Mouse (Mus musculus): ENCODE data around the gene Ddx50. TPM values are rescaled to one million over a fixed set of nuclear protein-coding genes. Genes with fewer than 3 reads are reported as not detected.

Ddx50 gene
- polyA plus RNA-seq, 1 experiment from 2014 or later, result 35.9 TPM

DNA sequence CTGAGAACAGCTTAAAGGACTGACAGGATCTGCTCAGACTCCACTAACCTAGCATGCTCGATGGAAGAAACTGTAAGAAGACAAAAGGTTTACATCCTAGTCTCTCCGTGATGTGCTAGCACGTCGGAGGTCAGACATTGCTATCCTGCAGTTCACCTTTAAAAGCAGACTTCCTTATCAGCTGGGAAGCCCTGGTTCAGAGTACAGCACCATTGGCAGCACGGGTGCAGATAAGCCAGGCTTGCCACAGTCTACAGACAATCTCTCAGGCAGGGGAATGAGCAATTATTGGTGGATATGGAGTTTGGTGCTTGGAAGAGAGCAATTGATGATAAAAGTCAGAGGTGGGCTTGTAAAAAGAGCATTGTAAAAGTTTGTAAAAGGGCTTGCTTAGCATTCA is 17.0 kb upstream of the Ddx50 start:
- Histone ChIP-seq H3K4me3 (replicated peaks) (no peak overlapping the region), H3K9ac (no peak overlapping the region), H3K9me3 (replicated peaks) (no peaks in the 10 kb centered on the region), H3K27ac (replicated peaks) (no peak overlapping the region), H3K4me1 (replicated peaks) (peaks cover 25% of the 10 kb centered on the region), H3K36me3 (replicated peaks) (no peaks in the 10 kb centered on the region), H3K27me3 (peaks cover 20% of the 10 kb centered on the region; the same call in 1 of the 2 replicates), H3K4me2 (peak overlapping the region; percentile 17)
- 11% methylated on average over 5 of the region's 5 CpGs for WGBS (ENCODE audit: insufficient replicate concordance)
- peak; percentile 83 for ATAC-seq (ENCODE audit: insufficient read depth)

DNA sequence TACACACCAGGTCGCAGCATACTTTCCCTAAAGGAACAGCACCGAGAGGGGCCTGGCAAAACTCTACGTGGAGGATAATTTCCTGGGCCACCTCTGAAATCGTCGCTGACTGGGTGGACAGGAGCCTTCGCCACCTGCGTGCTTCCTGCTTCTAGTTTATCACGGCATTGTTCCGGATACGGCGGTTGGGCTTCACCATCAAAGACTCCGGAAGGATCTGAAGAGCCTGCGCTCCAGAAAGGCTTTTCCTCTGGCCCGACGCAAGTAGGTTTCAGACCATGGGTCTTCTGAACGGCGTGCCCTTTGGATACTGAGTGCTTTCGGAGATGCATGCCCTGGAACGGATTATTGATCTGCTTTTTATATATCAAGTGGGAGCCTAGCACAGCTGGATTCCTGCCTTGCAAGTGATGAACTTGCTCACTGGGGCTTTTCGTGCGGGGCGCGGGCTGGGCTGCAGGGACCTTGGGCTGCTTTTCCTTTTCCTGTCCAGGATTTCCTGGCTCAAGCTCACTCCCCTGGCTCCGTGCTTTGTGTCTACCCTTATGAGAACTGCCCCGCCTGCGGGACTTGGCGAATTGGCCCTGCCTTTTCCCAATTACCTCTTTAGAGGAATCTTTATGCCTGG is 14.1 kb upstream of the Ddx50 start:
- no peak for ATAC-seq (ENCODE audit: insufficient read depth)
- H3K27ac ChIP-seq (replicated peaks), result no peak overlapping the region
- 12% methylated on average over 27 of the region's 27 CpGs for WGBS (ENCODE audit: insufficient replicate concordance)

DNA sequence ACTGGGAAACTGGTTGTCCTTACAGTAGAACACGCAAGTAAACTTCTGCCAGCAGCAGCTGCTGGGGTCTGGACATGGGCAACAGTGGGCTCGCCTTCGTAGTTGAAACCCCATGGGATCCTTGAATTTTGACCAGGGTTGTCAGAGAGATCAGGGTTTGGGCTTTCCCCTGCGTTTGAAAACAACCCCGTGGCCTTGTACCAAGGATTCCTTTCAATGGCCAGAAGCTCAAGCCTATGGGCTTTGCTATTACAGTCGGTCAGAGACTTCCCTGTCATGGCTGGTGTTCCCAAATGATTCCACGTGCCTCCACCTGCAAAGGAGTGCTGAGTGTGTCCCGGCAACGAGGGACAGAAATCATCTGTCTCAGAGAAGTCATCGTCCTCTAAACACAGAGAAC is 13.2 kb upstream of the Ddx50 start:
- peaks cover 20% of the 10 kb centered on the region; the same call in 1 of the 2 replicates for H3K27me3 ChIP-seq
- WGBS (ENCODE audit: insufficient replicate concordance), result 71% methylated on average over 10 of the region's 10 CpGs
- H3K4me3 ChIP-seq (replicated peaks), result no peak overlapping the region
- H3K9me3 ChIP-seq (replicated peaks), result no peaks in the 10 kb centered on the region
- no peak for ATAC-seq (ENCODE audit: insufficient read depth)
- H3K9ac ChIP-seq, result no peak overlapping the region
- H3K4me1 ChIP-seq (replicated peaks), result peaks cover 25% of the 10 kb centered on the region
- H3K4me2 ChIP-seq, result 0 out of 2 replicates have a peak overlapping the region, but pooled peaks have one; percentile 61
- H3K36me3 ChIP-seq (replicated peaks), result no peaks in the 10 kb centered on the region
- no peak overlapping the region for H3K27ac ChIP-seq (replicated peaks)

More for the DNA sequence above, 14.1 kb upstream of the Ddx50 start:
- H3K9me3 ChIP-seq (replicated peaks), result no peaks in the 10 kb centered on the region
- peak overlapping the region; percentile 61 for H3K4me2 ChIP-seq
- peak overlapping the region; percentile 31 for H3K4me3 ChIP-seq (replicated peaks)
- H3K27me3 ChIP-seq, result peaks cover 20% of the 10 kb centered on the region; the same call in 1 of the 2 replicates
- H3K36me3 ChIP-seq (replicated peaks), result no peaks in the 10 kb centered on the region
- no peak overlapping the region for H3K9ac ChIP-seq
- peaks cover 25% of the 10 kb centered on the region for H3K4me1 ChIP-seq (replicated peaks)

DNA sequence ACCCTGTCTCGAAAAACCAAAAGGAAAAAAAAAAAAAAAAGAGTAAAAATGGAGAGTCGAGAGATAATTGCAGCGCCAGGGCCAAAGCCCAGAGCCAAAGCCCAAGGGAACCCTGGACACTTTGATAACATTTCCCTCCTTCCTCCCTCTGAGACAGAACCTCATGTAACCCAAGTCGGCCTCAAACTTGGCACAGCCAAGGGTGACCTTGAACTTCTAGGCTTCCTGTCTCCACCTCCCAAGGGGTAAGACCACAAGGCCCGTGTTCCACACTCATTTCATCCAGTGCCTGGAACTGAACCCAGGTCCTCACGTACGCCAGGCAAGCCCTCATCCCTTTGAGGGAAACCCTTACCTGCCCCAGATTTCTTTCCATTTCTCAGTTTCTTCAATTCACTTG is 5.7 kb upstream of the Ddx50 start:
- ATAC-seq (ENCODE audit: insufficient read depth), result no peak

DNA sequence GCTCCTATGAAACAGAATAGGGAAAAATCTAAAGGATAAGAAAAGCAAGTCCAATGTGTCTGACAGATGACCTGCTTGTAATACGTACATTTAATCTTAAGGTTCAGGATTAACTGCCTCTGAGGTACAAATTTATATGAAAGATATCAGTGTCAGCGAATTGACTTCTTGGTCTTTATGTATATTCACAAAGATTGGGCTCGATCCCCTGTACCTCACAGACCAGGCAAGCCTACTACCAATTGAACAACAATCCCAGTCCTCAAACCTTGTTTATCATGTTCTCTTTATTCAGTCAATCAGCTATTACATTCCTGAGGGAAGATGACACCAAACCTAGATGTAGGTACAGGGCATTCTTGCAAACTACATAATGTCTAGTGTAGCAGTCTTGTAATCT is 943 bp upstream of the Ddx50 start:
- 14% methylated on average over 3 of the region's 3 CpGs for WGBS (ENCODE audit: insufficient replicate concordance)
- peak overlapping the region; percentile 89 for H3K4me2 ChIP-seq
- no peaks in the 10 kb centered on the region for H3K27me3 ChIP-seq
- H3K9ac ChIP-seq, result peak overlapping the region; percentile 86
- H3K9me3 ChIP-seq (replicated peaks), result no peaks in the 10 kb centered on the region
- peak overlapping the region; percentile 98 for H3K4me3 ChIP-seq (replicated peaks)
- no peak for ATAC-seq (ENCODE audit: insufficient read depth)
- peak overlapping the region; percentile 91 for H3K27ac ChIP-seq (replicated peaks)
- peaks cover 24% of the 10 kb centered on the region for H3K4me1 ChIP-seq (replicated peaks)
- no peaks in the 10 kb centered on the region; the same call in 1 of the 2 replicates for H3K36me3 ChIP-seq (replicated peaks)

More for the DNA sequence above, 5.7 kb upstream of the Ddx50 start:
- H3K36me3 ChIP-seq (replicated peaks), result no peaks in the 10 kb centered on the region
- no peaks in the 10 kb centered on the region for H3K9me3 ChIP-seq (replicated peaks)
- no peak overlapping the region for H3K4me2 ChIP-seq
- 56% methylated on average over 7 of the region's 7 CpGs for WGBS (ENCODE audit: insufficient replicate concordance)
- H3K27ac ChIP-seq (replicated peaks), result no peak overlapping the region
- peaks cover 6% of the 10 kb centered on the region; the same call in 1 of the 2 replicates for H3K4me1 ChIP-seq (replicated peaks)
- H3K9ac ChIP-seq, result no peak overlapping the region
- no peak overlapping the region for H3K4me3 ChIP-seq (replicated peaks)
- H3K27me3 ChIP-seq, result no peaks in the 10 kb centered on the region

DNA sequence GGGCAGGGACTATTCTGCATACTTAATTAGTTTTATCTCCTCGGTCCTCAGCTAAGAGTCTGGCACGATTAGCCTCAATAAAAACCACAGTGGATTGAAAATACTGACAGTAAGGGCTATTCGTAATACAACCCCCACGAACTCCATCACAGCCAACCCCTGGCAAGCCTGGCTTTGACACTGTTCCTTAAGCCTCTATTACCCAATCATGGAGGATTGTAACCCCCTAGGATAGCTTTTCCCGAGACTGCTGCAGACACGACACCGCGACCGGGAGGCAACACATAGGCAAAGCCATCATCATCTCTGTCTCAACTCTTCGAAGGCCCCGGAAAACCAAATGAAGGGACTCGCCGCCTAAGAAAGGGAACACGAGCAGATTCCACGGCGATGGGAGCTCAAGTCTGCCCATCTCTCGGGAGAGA is 648 bp downstream of the Ddx50 start:
- ATAC-seq (ENCODE audit: insufficient read depth), result no peak
- Histone ChIP-seq H3K4me1 (replicated peaks) (peaks cover 24% of the 10 kb centered on the region), H3K27ac (replicated peaks) (peak overlapping the region; percentile 91), H3K4me3 (replicated peaks) (peak overlapping the region; percentile 98), H3K36me3 (replicated peaks) (peaks cover 11% of the 10 kb centered on the region), H3K4me2 (peak overlapping the region; percentile 89), H3K27me3 (no peaks in the 10 kb centered on the region), H3K9ac (peak overlapping the region; percentile 86), H3K9me3 (replicated peaks) (no peaks in the 10 kb centered on the region)
- under 1% methylated on average over 17 of the region's 17 CpGs for WGBS (ENCODE audit: insufficient replicate concordance)

DNA sequence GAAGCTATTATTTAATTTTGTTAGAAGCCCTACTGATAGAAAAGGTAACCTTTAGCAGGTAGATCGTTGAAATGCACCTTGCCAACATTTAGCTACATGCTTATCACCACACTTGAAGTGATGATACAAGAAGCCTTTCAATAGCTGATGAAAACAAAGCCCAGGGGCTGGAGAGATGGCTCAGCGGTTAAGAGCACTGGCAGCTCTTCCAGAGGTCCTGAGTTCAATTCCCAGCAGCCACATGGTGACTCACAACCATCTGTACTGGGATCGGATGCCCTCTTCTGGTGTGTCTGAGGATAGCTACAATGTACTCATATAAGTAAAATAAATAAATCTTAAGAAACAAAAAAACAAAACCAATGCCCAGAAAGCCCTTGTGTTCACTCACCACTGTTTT is 46.9 kb downstream of the Ddx50 start:
- no peaks in the 10 kb centered on the region for H3K27me3 ChIP-seq
- peaks cover 31% of the 10 kb centered on the region for H3K4me1 ChIP-seq (replicated peaks)
- 69% methylated on average over 3 of the region's 3 CpGs for WGBS (ENCODE audit: insufficient replicate concordance)
- no peaks in the 10 kb centered on the region for H3K9me3 ChIP-seq (replicated peaks)
- H3K4me2 ChIP-seq, result peak overlapping the region; percentile 97; the same call in 1 of the 2 replicates
- H3K4me3 ChIP-seq (replicated peaks), result no peak overlapping the region
- 0 out of 2 replicates have a peak, but pooled peaks cover under 1% of the 10 kb centered on the region for H3K36me3 ChIP-seq (replicated peaks)
- H3K9ac ChIP-seq, result no peak overlapping the region
- ATAC-seq (ENCODE audit: insufficient read depth), result no peak
- no peak overlapping the region for H3K27ac ChIP-seq (replicated peaks)

DNA sequence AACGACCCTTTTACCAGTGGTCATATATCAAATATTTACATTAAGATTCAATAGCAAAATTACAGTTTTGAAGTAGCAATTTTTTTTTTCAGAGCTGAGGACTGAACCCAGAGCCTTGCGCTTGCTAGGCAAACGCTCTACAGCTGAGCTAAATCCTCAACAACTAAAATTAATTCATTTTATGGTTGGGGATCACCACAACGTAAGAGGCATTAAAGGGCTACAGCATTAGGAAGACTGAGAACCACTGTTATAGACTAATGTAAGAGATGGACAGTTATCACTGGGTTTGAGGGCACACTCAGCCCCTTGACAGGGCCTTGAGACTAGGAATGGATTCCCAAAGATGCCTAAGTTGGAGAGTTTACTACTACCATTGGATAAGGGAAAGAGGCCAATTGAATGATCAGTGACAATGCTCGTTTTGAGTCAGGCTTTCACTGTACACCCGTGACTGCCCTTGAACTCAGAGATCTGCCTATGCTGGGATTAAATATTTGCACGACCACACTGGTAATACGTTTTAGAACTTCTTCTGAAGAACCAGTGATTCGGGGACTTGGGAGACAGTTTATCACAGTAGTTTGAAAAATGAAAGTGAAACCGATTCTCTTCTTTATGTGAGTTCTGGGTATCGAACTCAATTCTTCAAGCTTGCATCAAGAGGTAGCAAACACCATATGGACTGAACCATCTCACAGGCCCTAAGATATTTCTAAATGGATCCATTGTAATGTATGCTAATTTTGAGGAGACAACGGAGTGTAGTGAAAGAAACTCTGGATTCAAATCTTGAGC is 47.6 kb downstream of the Ddx50 start:
- H3K4me2 ChIP-seq, result peak overlapping the region; percentile 97
- WGBS (ENCODE audit: insufficient replicate concordance), result 70% methylated on average over 12 of the region's 12 CpGs
- no peaks in the 10 kb centered on the region for H3K27me3 ChIP-seq
- peaks cover 31% of the 10 kb centered on the region for H3K4me1 ChIP-seq (replicated peaks)
- ATAC-seq (ENCODE audit: insufficient read depth), result no peak
- H3K36me3 ChIP-seq (replicated peaks), result peaks cover 7% of the 10 kb centered on the region
- peak overlapping the region; percentile 91 for H3K4me3 ChIP-seq (replicated peaks)
- no peak overlapping the region for H3K27ac ChIP-seq (replicated peaks)
- H3K9me3 ChIP-seq (replicated peaks), result no peaks in the 10 kb centered on the region
- H3K9ac ChIP-seq, result no peak overlapping the region

DNA sequence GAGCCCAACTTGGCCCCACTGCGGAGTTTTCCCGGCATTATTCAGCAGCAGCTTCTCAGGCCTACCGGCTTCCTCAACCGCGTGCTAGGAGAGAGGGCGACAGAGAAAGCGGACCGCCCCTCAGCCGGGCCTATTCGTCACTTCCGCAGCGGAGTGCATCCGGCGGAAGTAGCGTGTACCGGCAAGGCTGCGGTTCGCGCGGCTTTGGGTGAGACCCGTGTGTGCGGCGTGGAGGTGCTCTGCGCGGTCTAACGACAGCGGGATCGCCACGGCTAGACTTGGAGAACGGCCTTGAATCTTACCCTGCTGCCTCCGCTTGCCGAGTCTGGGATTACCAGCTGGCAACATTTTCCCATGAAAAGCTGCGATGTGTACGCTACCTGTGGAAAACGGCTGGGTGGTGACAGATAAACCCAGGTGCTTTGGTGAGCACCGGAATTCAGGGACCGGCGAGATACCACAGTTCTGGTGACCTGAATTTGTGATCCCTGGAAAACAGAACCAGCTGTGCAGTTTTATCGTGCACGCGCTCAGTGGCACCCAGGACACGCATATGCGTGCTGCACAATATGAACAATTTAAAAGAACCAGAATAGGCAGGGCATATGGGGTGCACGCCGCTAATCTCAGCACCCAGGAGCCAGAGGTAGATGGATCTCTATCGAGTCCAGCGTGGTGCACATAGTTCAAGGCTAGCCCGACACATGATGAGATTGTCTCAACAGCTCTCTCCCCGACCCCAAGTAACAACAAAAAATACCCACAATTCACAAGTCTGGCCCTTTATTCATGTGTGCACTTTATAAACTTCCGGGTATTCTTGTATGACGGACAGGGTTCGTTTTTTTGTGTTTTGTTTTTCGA is 48.6 kb downstream of the Ddx50 start, which contains the start of gene Ddx21:
TSS of gene Ddx21 (minus strand) at position 105 of the 864 bp plus-strand sequence.
- peaks cover 37% of the 10 kb centered on the region for H3K4me1 ChIP-seq (replicated peaks)
- peak within 1 kb of the TSS; percentile 91 for H3K4me3 ChIP-seq (replicated peaks)
- H3K9ac ChIP-seq, result peak within 1 kb of the TSS; percentile 79
- H3K36me3 ChIP-seq (replicated peaks), result peaks cover 17% of the 10 kb centered on the region
- H3K9me3 ChIP-seq (replicated peaks), result no peaks in the 10 kb centered on the region
- ATAC-seq (ENCODE audit: insufficient read depth), result peak; percentile 91
- H3K27me3 ChIP-seq, result no peaks in the 10 kb centered on the region
- H3K27ac ChIP-seq (replicated peaks), result peak within 1 kb of the TSS; percentile 75
- WGBS (ENCODE audit: insufficient replicate concordance), result 1% methylated on average over 53 of the region's 53 CpGs
- peak within 1 kb of the TSS; percentile 97 for H3K4me2 ChIP-seq

DNA sequence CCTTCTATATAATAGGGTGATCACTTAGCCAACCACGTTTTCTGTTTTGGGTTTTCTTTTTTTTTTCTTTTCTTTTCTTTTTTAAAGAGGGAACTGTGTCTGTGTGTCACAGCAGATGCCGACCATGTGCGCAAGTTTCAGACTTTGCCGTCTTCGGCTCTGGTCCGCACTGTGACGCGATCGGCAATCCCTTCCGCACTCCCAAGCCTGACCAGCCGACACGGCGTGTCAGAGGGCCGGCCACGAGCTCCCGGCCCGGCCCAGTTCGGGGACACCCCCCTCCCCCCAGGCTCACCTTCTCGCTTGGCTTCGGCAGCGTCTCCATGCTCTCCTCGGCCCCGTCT is 49.2 kb downstream of the Ddx50 start:
- Histone ChIP-seq H3K4me1 (replicated peaks) (peaks cover 38% of the 10 kb centered on the region), H3K4me2 (peak overlapping the region; percentile 97), H3K27me3 (no peaks in the 10 kb centered on the region), H3K27ac (replicated peaks) (peak overlapping the region; percentile 75), H3K9ac (peak overlapping the region; percentile 79), H3K36me3 (replicated peaks) (peaks cover 23% of the 10 kb centered on the region), H3K4me3 (replicated peaks) (peak overlapping the region; percentile 91), H3K9me3 (replicated peaks) (no peaks in the 10 kb centered on the region)
- ATAC-seq (ENCODE audit: insufficient read depth), result peak; percentile 65
- WGBS (ENCODE audit: insufficient replicate concordance), result under 1% methylated on average over 23 of the region's 23 CpGs
